Mouse (Mus musculus) stomach, postnatal 0 days (tissue): ENCODE data around the gene Rimkla.

Experiments used
- CTCF ChIP-seq: IDR thresholded peaks from 2 replicates; pipeline ENCODE4 v1.5.1; 2016; ENCODE audit warnings: antibody characterized with exemption, low read depth, mild to moderate bottlenecking, moderate library complexity
- EP300 ChIP-seq: optimal IDR thresholded peaks from 2 replicates; pipeline ENCODE3; 2016; ENCODE audit warnings: antibody characterized with exemption

- TF ChIP-seq CTCF (no peak), EP300 (no peak)
These were observed 30.0 kb downstream of the Rimkla start for GRCm38 (mm10) chr4:119462457-119462856.
